Mouse (Mus musculus) liver, postnatal 0 days (tissue): ENCODE data around the gene Map4k5. TPM values are rescaled to one million over a fixed set of nuclear protein-coding genes. Genes with fewer than 3 reads are reported as not detected.

Experiments
- ATAC-seq: fragments of 200-750 bp; cut with Nextera tagmentation; 2 replicates; pipeline ENCODE4 v1.8.0; 2017; ENCODE audit warnings: mild to moderate bottlenecking, moderate library complexity
- DNase-seq: peaks from one replicate; pipeline ENCODE4 v3.0.0-alpha.2; 2016
- H3K27ac ChIP-seq: fragments of 300-500 bp; sonication (generic); 2 replicates; pipeline ENCODE4 v1.5.1; 2014; ENCODE audit warnings: antibody characterized with exemption, moderate library complexity, mild to moderate bottlenecking, low read depth
- H3K27me3 ChIP-seq: fragments of 300-500 bp; sonication (generic); 2 replicates; pipeline ENCODE4 v1.6.1; 2014; ENCODE audit warnings: low read length, control low read depth, mixed read lengths; ENCODE audit not compliant: insufficient read depth
- H3K36me3 ChIP-seq: fragments of 300-500 bp; sonication (generic); replicated peaks from 2 replicates; pipeline ENCODE4 v1.6.1; 2014; ENCODE audit warnings: mild to moderate bottlenecking, control low read depth, low read length, moderate library complexity, mixed read lengths; ENCODE audit not compliant: insufficient read depth
- H3K4me1 ChIP-seq: fragments of 300-500 bp; sonication (generic); 2 replicates; pipeline ENCODE4 v1.6.1; 2014; ENCODE audit warnings: antibody characterized with exemption, mild to moderate bottlenecking, control low read depth; ENCODE audit not compliant: insufficient read depth
- H3K4me2 ChIP-seq: fragments of 300-500 bp; sonication (generic); 2 replicates; pipeline ENCODE4 v1.6.1; 2014; ENCODE audit warnings: low read depth, mild to moderate bottlenecking, low read length, moderate library complexity, mixed read lengths
- H3K4me3 ChIP-seq: fragments of 300-500 bp; sonication (generic); 2 replicates; pipeline ENCODE4 v1.5.1; 2014; ENCODE audit warnings: low read depth, low read length
- H3K9ac ChIP-seq: fragments of 300-500 bp; sonication (generic); replicated peaks from 2 replicates; pipeline ENCODE4 v1.6.1; 2014; ENCODE audit warnings: mild to moderate bottlenecking, moderate library complexity
- H3K9me3 ChIP-seq: fragments of 300-500 bp; sonication (generic); 2 replicates; pipeline ENCODE4 v1.6.1; 2016; ENCODE audit warnings: mild to moderate bottlenecking, control low read depth, low read length, mixed read lengths
- CTCF ChIP-seq: sonication (generic); IDR thresholded peaks from 2 replicates; pipeline ENCODE4 v1.5.1; 2016; ENCODE audit warnings: antibody characterized with exemption, low read depth
- EP300 ChIP-seq: IDR thresholded peaks from 2 replicates; pipeline ENCODE4 v1.6.1; 2016; ENCODE audit warnings: antibody characterized with exemption, low read depth, mild to moderate bottlenecking
- WGBS: fragments of 180-500 bp; shearing (Covaris S2); extraction: QIAGEN DNeasy Blood & Tissue Kit; methylation state at CpG from one replicate; pipeline ENCODE4 v1.1.7; 2014; ENCODE audit not compliant: insufficient replicate concordance; 5-methylcytosine and 5-hydroxymethylcytosine counted together
- polyA plus RNA-seq: library from polyadenylated mRNA; unstranded; fragments of >200 nt; fragmentation: Nextera tagmentation; extraction: Ambion mirVana; gene quantifications from 2 replicates; pipeline ENCODE4 v1.2.1, GENCODE M21; 2015

The Map4k5 gene
- polyA plus RNA-seq, 1 experiment from 2014 or later: 11.8 TPM

- ATAC-seq (no peak), DNase-seq (peak; percentile 45)
- H3K27me3 ChIP-seq: no peaks in the 10 kb centered on the region
- TF ChIP-seq CTCF (no peak), EP300 (no peak)
- no peak overlapping the region for H3K9ac ChIP-seq
- H3K9me3 ChIP-seq: no peaks in the 10 kb centered on the region
- 10% methylated on average over 30 of the region's 30 CpGs for WGBS
- H3K4me1 ChIP-seq: peaks cover 9% of the 10 kb centered on the region
- no peaks in the 10 kb centered on the region for H3K36me3 ChIP-seq
- no peak overlapping the region for H3K27ac ChIP-seq
- peak overlapping the region; percentile 24; the same call in 1 of the 2 replicates for H3K4me3 ChIP-seq
- H3K4me2 ChIP-seq: peak overlapping the region; percentile 62
Observed at GRCm38 (mm10) chr12:69907667-69908510, 14.9 kb upstream of the Map4k5 start.

GRCm38 (mm10) chr12:69904991-69905390 is 12.0 kb upstream of the Map4k5 start:
- no peaks in the 10 kb centered on the region for H3K27me3 ChIP-seq
- H3K36me3 ChIP-seq: no peaks in the 10 kb centered on the region
- H3K27ac ChIP-seq: no peak overlapping the region
- TF ChIP-seq CTCF: no peak
- TF ChIP-seq EP300: no peak
- ATAC-seq (no peak), DNase-seq (no peak)
- 64% methylated on average over 2 of the region's 2 CpGs for WGBS
- no peak overlapping the region for H3K4me3 ChIP-seq
- H3K9ac ChIP-seq: no peak overlapping the region
- H3K4me1 ChIP-seq: peaks cover 9% of the 10 kb centered on the region
- no peak overlapping the region for H3K4me2 ChIP-seq
- H3K9me3 ChIP-seq: no peaks in the 10 kb centered on the region

GRCm38 (mm10) chr12:69898119-69898518 is 5.1 kb upstream of the Map4k5 start:
- WGBS: 80% methylated on average over 4 of the region's 4 CpGs
- Histone ChIP-seq H3K36me3 (no peaks in the 10 kb centered on the region), H3K4me2 (no peak overlapping the region), H3K27me3 (no peaks in the 10 kb centered on the region), H3K27ac (no peak overlapping the region), H3K4me3 (no peak overlapping the region), H3K9ac (no peak overlapping the region), H3K4me1 (peaks cover 4% of the 10 kb centered on the region; the same call in 1 of the 2 replicates), H3K9me3 (no peaks in the 10 kb centered on the region)
- ATAC-seq (no peak), DNase-seq (no peak)
- TF ChIP-seq EP300 (no peak), CTCF (no peak)

GRCm38 (mm10) chr12:69895046-69895445 is 2.0 kb upstream of the Map4k5 start:
- Histone ChIP-seq H3K4me3 (no peak overlapping the region), H3K9ac (no peak overlapping the region), H3K4me1 (peaks cover 13% of the 10 kb centered on the region), H3K4me2 (no peak overlapping the region), H3K36me3 (0 out of 2 replicates have a peak, but pooled peaks cover 2% of the 10 kb centered on the region), H3K27me3 (no peaks in the 10 kb centered on the region), H3K9me3 (no peaks in the 10 kb centered on the region), H3K27ac (no peak overlapping the region)
- no peak for TF ChIP-seq EP300
- no peak for TF ChIP-seq CTCF
- DNase-seq (no peak), ATAC-seq (no peak)
- 78% methylated on average over 2 of the region's 2 CpGs for WGBS

GRCm38 (mm10) chr12:69893927-69894326 is 927 bp upstream of the Map4k5 start:
- Histone ChIP-seq H3K36me3 (0 out of 2 replicates have a peak, but pooled peaks cover 5% of the 10 kb centered on the region), H3K4me1 (peaks cover 21% of the 10 kb centered on the region), H3K27ac (no peak overlapping the region), H3K4me3 (no peak overlapping the region), H3K9me3 (no peaks in the 10 kb centered on the region), H3K4me2 (peak overlapping the region; percentile 91; the same call in 1 of the 2 replicates), H3K27me3 (no peaks in the 10 kb centered on the region), H3K9ac (no peak overlapping the region)
- TF ChIP-seq EP300: no peak
- peak; percentile 42 for TF ChIP-seq CTCF
- ATAC-seq (no peak), DNase-seq (no peak)
- WGBS: 61% methylated on average over 6 of the region's 6 CpGs

GRCm38 (mm10) chr12:69891721-69892120 is 1.3 kb downstream of the Map4k5 start:
- TF ChIP-seq EP300: no peak
- TF ChIP-seq CTCF: no peak
- Histone ChIP-seq H3K4me2 (peak overlapping the region; percentile 91), H3K36me3 (peaks cover 5% of the 10 kb centered on the region; the same call in 1 of the 2 replicates), H3K9me3 (no peaks in the 10 kb centered on the region), H3K4me3 (peak overlapping the region; percentile 82), H3K27me3 (no peaks in the 10 kb centered on the region), H3K27ac (peak overlapping the region; percentile 94), H3K4me1 (peaks cover 36% of the 10 kb centered on the region), H3K9ac (peak overlapping the region; percentile 95)
- 56% methylated on average over 3 of the region's 3 CpGs for WGBS
- no peak for DNase-seq
- ATAC-seq: no peak
